Mouse (Mus musculus) kidney, postnatal 4 days (tissue): ENCODE measurements around the gene Aym1.
A peak's percentile ranks its signal among the peaks of the same experiment; 100 is the strongest.
"Not testable (repeated sequence)": the region's sequence is repeated elsewhere in the genome, so short reads cannot be mapped to it uniquely, and the experiment has no call there.

Source experiments
- DNase-seq, 2 experiments: peaks; one replicate each; pipeline ENCODE4 v3.0.0; 2021; ENCODE audit warnings: mixed read lengths in 2 of 2

Aym1 gene

GRCm38 (mm10) chr5:113354311-113354710 is 2.8 kb upstream of the Aym1 start:
- DNase-seq: peak in 1 of 2 experiments; percentile 29

- no peak for DNase-seq
Measured at GRCm38 (mm10) chr5:113357656-113358055, 562 bp downstream of the Aym1 start.

- DNase-seq: peak; percentile 42 to 62
Measured at GRCm38 (mm10) chr5:113358833-113359232, 1.7 kb downstream of the Aym1 start.

- no peak for DNase-seq
Measured at GRCm38 (mm10) chr5:113361283-113361682, 4.2 kb downstream of the Aym1 start.

- DNase-seq: no peak
Measured at GRCm38 (mm10) chr5:113362258-113362996, 5.3 kb downstream of the Aym1 start.

GRCm38 (mm10) chr5:113363177-113363576 is 6.1 kb downstream of the Aym1 start:
- no peak for DNase-seq

- DNase-seq: peak; percentile 80 to 84
Measured at GRCm38 (mm10) chr5:113365921-113366320, 8.8 kb downstream of the Aym1 start.

GRCm38 (mm10) chr5:113367726-113368125 is 10.6 kb downstream of the Aym1 start:
- DNase-seq: not testable (repeated sequence)

GRCm38 (mm10) chr5:113369262-113369868 is 12.3 kb downstream of the Aym1 start:
- no peak for DNase-seq

- DNase-seq: no peak
Measured at GRCm38 (mm10) chr5:113372449-113372848, 15.4 kb downstream of the Aym1 start.

- DNase-seq: peak; percentile 89
Measured at GRCm38 (mm10) chr5:113372995-113373950, 16.2 kb downstream of the Aym1 start.

- peak in 1 of 2 experiments; percentile 29 for DNase-seq
Measured at GRCm38 (mm10) chr5:113374290-113374689, 17.2 kb downstream of the Aym1 start.

GRCm38 (mm10) chr5:113375783-113376182 is 18.7 kb downstream of the Aym1 start:
- DNase-seq: peak; percentile 85 to 87

GRCm38 (mm10) chr5:113376292-113376691 is 19.2 kb downstream of the Aym1 start:
- no peak for DNase-seq

- no peak for DNase-seq
Measured at GRCm38 (mm10) chr5:113379416-113379815, 22.3 kb downstream of the Aym1 start.

GRCm38 (mm10) chr5:113380553-113380952 is 23.5 kb downstream of the Aym1 start:
- no peak for DNase-seq

GRCm38 (mm10) chr5:113382580-113382979 is 25.5 kb downstream of the Aym1 start:
- DNase-seq: no peak

- no peak for DNase-seq
Measured at GRCm38 (mm10) chr5:113393766-113394165, 36.7 kb downstream of the Aym1 start.

GRCm38 (mm10) chr5:113396286-113396934 is 39.3 kb downstream of the Aym1 start:
- DNase-seq: no peak

GRCm38 (mm10) chr5:113397443-113398317 is 40.6 kb downstream of the Aym1 start:
- no peak for DNase-seq

- DNase-seq: peak; percentile 20 to 24
Measured at GRCm38 (mm10) chr5:113402702-113403101, 45.6 kb downstream of the Aym1 start.

- peak; percentile 86 to 87 for DNase-seq
Measured at GRCm38 (mm10) chr5:113407346-113407745, 50.3 kb downstream of the Aym1 start.
